Mouse (Mus musculus): ENCODE results near the gene Olfml1.

DNA sequence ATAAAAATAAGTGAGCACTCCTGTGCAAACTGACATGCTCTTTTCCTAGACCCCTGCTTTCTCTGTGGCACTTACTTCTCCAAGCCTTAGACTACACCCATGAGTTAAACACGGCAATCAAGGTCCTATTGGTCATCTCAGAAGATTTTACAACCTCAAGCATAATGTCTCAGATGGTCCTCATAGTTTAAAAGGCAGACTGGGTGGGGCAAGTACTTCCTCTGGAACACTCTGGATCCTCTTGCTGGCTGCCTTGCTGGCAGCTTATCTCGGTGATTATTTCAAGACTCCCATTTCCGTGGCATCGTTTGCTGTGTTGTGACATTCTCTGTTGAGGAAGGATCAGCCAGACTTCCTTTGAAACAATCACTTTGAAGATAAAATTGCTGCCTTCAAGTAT lies 27.2 kb upstream of the Olfml1 start:
- no peak for TF ChIP-seq CTCF (conservative IDR thresholded peaks at IDR 0.05; ENCODE audit: low read length)
- TF ChIP-seq POU5F1 (IDR thresholded peaks at IDR 0.05; ENCODE audit: borderline replicate concordance, low read length), result no peak
